Mouse (Mus musculus) heart, postnatal 0 days (tissue): ENCODE data around the gene Taf6l. TPM values are rescaled to one million over a fixed set of nuclear protein-coding genes. Genes with fewer than 3 reads are reported as not detected.

Source experiments
- ATAC-seq: fragments of 200-750 bp; cut with Nextera tagmentation; 2 replicates; pipeline ENCODE4 v1.8.0; 2017; ENCODE audit warnings: low read depth, moderate number of reproducible peaks, moderate library complexity; ENCODE audit not compliant: insufficient read depth
- DNase-seq: peaks from one replicate; pipeline ENCODE4 v3.0.0-alpha.2; 2016; ENCODE audit warnings: low spot score
- H3K27ac ChIP-seq: fragments of 300-500 bp; sonication (generic); 2 replicates; pipeline ENCODE4 v1.5.1; 2014; ENCODE audit warnings: low read depth, mild to moderate bottlenecking
- H3K27me3 ChIP-seq: fragments of 300-500 bp; sonication (generic); 2 replicates; pipeline ENCODE4 v1.6.1; 2014; ENCODE audit warnings: low read length, mixed read lengths; ENCODE audit not compliant: control insufficient read depth, insufficient read depth
- H3K36me3 ChIP-seq: fragments of 300-500 bp; sonication (generic); replicated peaks from 2 replicates; pipeline ENCODE4 v1.6.1; 2014; ENCODE audit warnings: low read length, mixed read lengths; ENCODE audit not compliant: control insufficient read depth, insufficient read depth
- H3K4me1 ChIP-seq: fragments of 300-500 bp; sonication (generic); 2 replicates; pipeline ENCODE4 v1.6.1; 2014; ENCODE audit warnings: antibody characterized with exemption; ENCODE audit not compliant: control insufficient read depth, insufficient read depth
- H3K4me2 ChIP-seq: fragments of 300-500 bp; sonication (generic); 2 replicates; pipeline ENCODE4 v1.6.1; 2014; ENCODE audit warnings: low read depth, mild to moderate bottlenecking, low read length, moderate library complexity
- H3K4me3 ChIP-seq: fragments of 300-500 bp; sonication (generic); 2 replicates; pipeline ENCODE4 v1.5.1; 2014; ENCODE audit warnings: low read depth, low read length
- H3K9ac ChIP-seq: fragments of 300-500 bp; sonication (generic); replicated peaks from 2 replicates; pipeline ENCODE4 v1.6.1; 2014; ENCODE audit warnings: low read depth, low read length, mixed read lengths
- H3K9me3 ChIP-seq: fragments of 300-500 bp; sonication (generic); replicated peaks from 2 replicates; pipeline ENCODE4 v1.6.1; 2016; ENCODE audit warnings: low read length; ENCODE audit not compliant: control insufficient read depth
- CTCF ChIP-seq: IDR thresholded peaks from 2 replicates; pipeline ENCODE4 v1.5.1; 2016; ENCODE audit warnings: antibody characterized with exemption, control low read depth, low read depth
- EP300 ChIP-seq: IDR thresholded peaks from 2 replicates; pipeline ENCODE4 v1.6.1; 2016; ENCODE audit warnings: antibody characterized with exemption, low read depth
- WGBS: fragments of 180-500 bp; shearing (Covaris S2); extraction: QIAGEN DNeasy Blood & Tissue Kit; methylation state at CpG from one replicate; pipeline ENCODE4 v1.1.7; 2014; 5-methylcytosine and 5-hydroxymethylcytosine counted together
- polyA plus RNA-seq: library from polyadenylated mRNA; unstranded; fragments of >200 nt; fragmentation: Nextera tagmentation; extraction: Ambion mirVana; gene quantifications from 2 replicates; pipeline ENCODE4 v1.2.1, GENCODE M21; 2015
- total RNA-seq: library from RNA; depleted of rRNA; stranded (reverse); fragments of >200 nt; gene quantifications from 2 replicates; pipeline ENCODE4 v1.2.3, GENCODE M21; 2014; ENCODE audit warnings: low replicate concordance

Taf6l gene
- total and polyA plus RNA-seq, 2 experiments from 2014 or later, result 12.8 to 14.9 TPM

DNA sequence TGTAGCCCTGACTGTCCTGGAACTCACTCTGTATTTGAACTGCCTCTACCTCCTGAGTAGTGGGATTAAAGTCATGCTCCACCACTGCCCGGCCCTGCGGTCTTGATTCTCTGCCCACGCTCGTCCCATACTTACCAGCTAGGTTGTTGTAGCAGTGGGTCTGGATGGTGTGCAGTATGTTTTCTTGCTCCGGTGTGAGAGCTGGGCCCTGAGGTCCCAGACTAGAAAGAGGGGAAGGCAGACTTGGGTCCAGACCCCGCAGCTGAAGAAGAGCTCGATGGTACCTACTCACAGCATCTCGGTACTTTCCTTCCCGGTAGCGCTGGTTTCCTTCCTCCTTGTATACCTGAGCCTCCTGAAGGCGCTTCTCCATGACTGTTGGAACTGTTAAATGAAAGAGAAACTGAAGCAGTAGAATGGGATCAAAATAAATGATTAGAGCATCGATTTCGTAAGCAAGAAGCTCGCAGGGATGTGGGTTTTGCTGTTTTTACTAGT is 32.1 kb upstream of the Taf6l start:
- no peak for ATAC-seq
- Histone ChIP-seq H3K9ac (peak overlapping the region; percentile 76), H3K27me3 (no peaks in the 10 kb centered on the region), H3K9me3 (no peaks in the 10 kb centered on the region), H3K4me2 (peak overlapping the region; percentile 95), H3K36me3 (peaks cover 36% of the 10 kb centered on the region), H3K4me1 (peaks cover 20% of the 10 kb centered on the region), H3K4me3 (peak overlapping the region; percentile 96), H3K27ac (peak overlapping the region; percentile 99)
- no peak for TF ChIP-seq EP300
- no peak for DNase-seq
- 16% methylated on average over 14 of the region's 14 CpGs for WGBS

DNA sequence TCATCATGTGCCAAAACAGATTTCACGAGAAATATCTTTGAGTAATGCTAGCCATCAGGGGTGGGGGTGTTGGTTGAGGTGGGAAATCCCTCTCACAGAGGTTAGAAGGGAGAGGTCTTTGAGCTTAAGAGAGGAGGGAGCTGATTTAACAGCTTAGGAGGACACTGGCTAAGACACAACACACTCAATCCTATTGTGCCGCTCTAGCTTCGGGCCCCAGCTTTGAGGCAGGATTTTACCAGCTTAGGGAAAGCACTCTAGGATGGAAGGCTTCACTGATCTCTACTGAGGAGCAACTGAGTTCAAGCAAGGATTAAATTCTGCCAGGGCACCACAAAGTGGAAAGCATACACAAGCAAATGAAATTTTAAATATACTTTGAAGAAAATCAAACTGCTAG is 30.8 kb upstream of the Taf6l start:
- H3K9ac ChIP-seq, result no peak overlapping the region

DNA sequence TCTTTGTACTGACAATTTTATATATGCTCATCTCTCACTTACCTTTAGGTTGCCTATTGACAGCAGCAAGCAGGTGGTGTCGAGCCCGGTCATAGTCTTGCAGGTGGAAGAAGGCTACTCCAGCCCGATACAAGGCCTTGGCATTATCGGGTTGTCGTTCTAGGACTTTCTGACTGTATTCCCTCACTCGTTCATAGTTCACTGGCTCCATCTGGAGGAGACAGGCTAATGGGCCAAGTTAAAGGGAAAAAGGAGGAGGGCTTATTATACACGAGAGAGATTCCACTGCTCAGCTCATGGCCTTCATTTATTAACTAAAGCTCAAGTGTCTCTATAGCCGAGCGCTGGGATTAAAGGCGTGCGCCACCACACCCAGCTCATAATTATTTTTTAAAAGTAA is 29.6 kb upstream of the Taf6l start:
- ATAC-seq (no peak), DNase-seq (no peak)
- Histone ChIP-seq H3K27me3 (no peaks in the 10 kb centered on the region), H3K9me3 (no peaks in the 10 kb centered on the region), H3K9ac (no peak overlapping the region), H3K27ac (no peak overlapping the region), H3K4me2 (no peak overlapping the region), H3K4me1 (peaks cover 10% of the 10 kb centered on the region), H3K36me3 (peaks cover 49% of the 10 kb centered on the region), H3K4me3 (no peak overlapping the region)
- TF ChIP-seq CTCF (peak; percentile 31), EP300 (no peak)
- 69% methylated on average over 11 of the region's 11 CpGs for WGBS

More for the DNA sequence above, 30.8 kb upstream of the Taf6l start:
- no peak overlapping the region for H3K4me3 ChIP-seq
- ATAC-seq (no peak), DNase-seq (no peak)
- no peaks in the 10 kb centered on the region for H3K9me3 ChIP-seq
- no peak overlapping the region for H3K27ac ChIP-seq
- WGBS, result 79% methylated on average over 3 of the region's 3 CpGs
- peaks cover 40% of the 10 kb centered on the region for H3K36me3 ChIP-seq
- peaks cover 16% of the 10 kb centered on the region for H3K4me1 ChIP-seq
- no peaks in the 10 kb centered on the region for H3K27me3 ChIP-seq
- TF ChIP-seq CTCF (no peak), EP300 (no peak)
- no peak overlapping the region for H3K4me2 ChIP-seq

DNA sequence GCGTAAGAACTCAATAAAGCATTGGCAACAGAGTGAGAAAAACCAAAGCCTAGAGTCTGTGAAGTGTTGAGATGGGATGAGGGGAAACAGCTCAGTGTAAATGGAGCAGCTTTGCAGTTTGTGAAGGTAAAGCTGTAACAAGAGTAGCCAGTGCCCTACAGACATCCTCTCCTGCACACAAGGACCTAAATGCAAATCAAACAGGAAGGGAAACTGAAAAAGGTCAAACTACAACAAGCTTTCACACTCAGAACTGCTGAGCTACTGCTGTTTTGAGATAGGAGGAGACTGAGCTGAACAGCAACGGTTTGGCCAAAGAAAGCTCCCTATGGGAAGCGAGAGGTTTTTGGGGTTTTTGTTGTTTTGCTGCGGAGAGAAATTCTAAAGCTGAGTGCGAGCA is 20.6 kb upstream of the Taf6l start:
- DNase-seq (no peak), ATAC-seq (no peak)

DNA sequence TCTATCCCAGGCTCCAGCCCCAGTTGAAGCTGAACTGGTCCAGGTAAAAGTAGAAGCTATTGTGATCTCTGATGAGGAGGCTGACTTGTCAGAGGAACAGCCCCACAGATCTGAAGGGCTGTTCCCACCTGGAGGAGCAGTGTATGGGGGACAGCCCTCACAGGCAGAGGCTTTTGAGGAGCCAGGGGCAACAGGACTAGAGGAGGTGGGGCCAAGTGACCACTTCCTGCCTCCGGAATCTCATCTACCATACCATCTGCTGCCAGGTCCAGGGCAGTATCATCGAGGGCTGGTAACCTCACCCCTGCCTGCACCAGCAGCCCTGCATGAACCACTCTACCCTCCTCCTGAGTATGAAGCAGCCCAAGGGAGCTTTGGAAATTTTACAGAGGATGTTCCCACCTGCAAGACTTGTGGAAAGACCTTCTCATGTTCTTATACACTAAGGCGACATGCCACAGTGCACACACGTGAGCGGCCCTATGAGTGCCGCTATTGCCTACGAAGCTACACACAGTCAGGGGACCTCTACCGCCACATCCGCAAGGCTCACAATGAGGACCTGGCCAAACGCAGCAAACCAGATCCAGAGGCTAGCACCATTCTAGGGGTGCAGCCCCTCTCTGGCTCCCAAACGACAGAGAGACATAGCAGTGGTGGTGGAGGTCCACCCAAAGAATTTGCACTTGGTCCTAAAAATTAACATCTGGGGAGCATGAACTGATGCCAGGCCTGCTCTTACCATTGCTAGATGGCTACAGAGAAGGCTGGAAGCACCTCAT is 17.9 kb upstream of the Taf6l start:
- no peak for DNase-seq

More for the DNA sequence above, 20.6 kb upstream of the Taf6l start:
- Histone ChIP-seq H3K9ac (no peak overlapping the region), H3K27ac (no peak overlapping the region), H3K27me3 (no peaks in the 10 kb centered on the region), H3K4me2 (no peak overlapping the region), H3K4me3 (no peak overlapping the region), H3K4me1 (peaks cover 6% of the 10 kb centered on the region; the same call in 1 of the 2 replicates), H3K36me3 (peaks cover 41% of the 10 kb centered on the region), H3K9me3 (no peaks in the 10 kb centered on the region)
- 94% methylated on average over 5 of the region's 5 CpGs for WGBS
- TF ChIP-seq CTCF, result no peak
- TF ChIP-seq EP300, result no peak

More for the DNA sequence above, 17.9 kb upstream of the Taf6l start:
- Histone ChIP-seq H3K4me1 (peaks cover 9% of the 10 kb centered on the region; the same call in 1 of the 2 replicates), H3K9me3 (no peaks in the 10 kb centered on the region), H3K36me3 (peaks cover 24% of the 10 kb centered on the region), H3K27me3 (no peaks in the 10 kb centered on the region), H3K9ac (no peak overlapping the region), H3K4me2 (no peak overlapping the region), H3K27ac (no peak overlapping the region), H3K4me3 (no peak overlapping the region)
- WGBS, result 87% methylated on average over 11 of the region's 11 CpGs
- TF ChIP-seq EP300 (no peak), CTCF (no peak)
- ATAC-seq, result no peak
